Mouse (Mus musculus) hindbrain, embryonic 12.5 days (tissue): ENCODE results near the gene Acsm3. TPM values are rescaled to one million over a fixed set of nuclear protein-coding genes. Genes with fewer than 3 reads are reported as not detected.

ENCODE experiments used
- ATAC-seq: fragments of 200-750 bp; cut with Nextera tagmentation; 2 replicates; pipeline ENCODE4 v1.8.0; 2017; ENCODE audit warnings: moderate TSS enrichment; ENCODE audit not compliant: low FRiP score
- H3K27ac ChIP-seq: fragments of 300-500 bp; sonication (generic); 2 replicates; pipeline ENCODE4 v1.5.1; 2016; ENCODE audit warnings: mild to moderate bottlenecking
- H3K27me3 ChIP-seq: fragments of 300-500 bp; sonication (generic); 2 replicates; pipeline ENCODE4 v1.6.1; 2016; ENCODE audit warnings: mild to moderate bottlenecking
- H3K36me3 ChIP-seq: fragments of 300-500 bp; sonication (generic); 2 replicates; pipeline ENCODE4 v1.6.1; 2016; ENCODE audit warnings: mild to moderate bottlenecking
- H3K4me1 ChIP-seq: fragments of 300-500 bp; sonication (generic); 2 replicates; pipeline ENCODE4 v1.6.1; 2016
- H3K4me2 ChIP-seq: fragments of 300-500 bp; sonication (generic); replicated peaks from 2 replicates; pipeline ENCODE4 v1.6.1; 2016; ENCODE audit warnings: mild to moderate bottlenecking
- H3K4me3 ChIP-seq: fragments of 300-500 bp; sonication (generic); 2 replicates; pipeline ENCODE4 v1.5.1; 2016; ENCODE audit warnings: mild to moderate bottlenecking
- H3K9ac ChIP-seq: fragments of 300-500 bp; sonication (generic); 2 replicates; pipeline ENCODE4 v1.6.1; 2016; ENCODE audit warnings: mild to moderate bottlenecking, moderate library complexity
- H3K9me3 ChIP-seq: fragments of 300-500 bp; sonication (generic); replicated peaks from 2 replicates; pipeline ENCODE4 v1.6.1; 2016; ENCODE audit warnings: mild to moderate bottlenecking
- WGBS: fragments of 180-500 bp; shearing (Covaris S2); methylation state at CpG from one replicate; pipeline ENCODE4 v1.1.7; 2016; 5-methylcytosine and 5-hydroxymethylcytosine counted together
- polyA plus RNA-seq: library from polyadenylated mRNA; unstranded; fragments of >200 nt; fragmentation: Nextera tagmentation; extraction: Ambion mirVana; gene quantifications from 2 replicates; pipeline ENCODE4 v1.2.1, GENCODE M21; 2016

The Acsm3 gene
- polyA plus RNA-seq, 1 experiment from 2014 or later: 0.14 TPM

- Histone ChIP-seq H3K4me1 (no peaks in the 10 kb centered on the region), H3K4me3 (no peak overlapping the region), H3K4me2 (no peak overlapping the region), H3K27me3 (no peaks in the 10 kb centered on the region), H3K9me3 (no peaks in the 10 kb centered on the region), H3K36me3 (peaks cover 15% of the 10 kb centered on the region), H3K9ac (no peak overlapping the region), H3K27ac (no peak overlapping the region)
- WGBS: 94% methylated on average over 5 of the region's 5 CpGs
- no peak for ATAC-seq
These were observed 46.7 kb downstream of the Acsm3 start for GRCm38 (mm10) chr7:119807396-119807795.

GRCm38 (mm10) chr7:119808723-119809122 is 48.0 kb downstream of the Acsm3 start:
- H3K27ac ChIP-seq: no peak overlapping the region

GRCm38 (mm10) chr7:119835371-119835770 is 74.6 kb downstream of the Acsm3 start:
- Histone ChIP-seq H3K9me3 (no peaks in the 10 kb centered on the region), H3K27ac (no peak overlapping the region)

More at GRCm38 (mm10) chr7:119808723-119809122, 48.0 kb downstream of the Acsm3 start:
- no peak overlapping the region for H3K4me2 ChIP-seq
- H3K27me3 ChIP-seq: no peaks in the 10 kb centered on the region
- H3K4me1 ChIP-seq: no peaks in the 10 kb centered on the region
- no peak overlapping the region for H3K4me3 ChIP-seq
- WGBS: 89% methylated on average over 3 of the region's 3 CpGs
- no peak overlapping the region for H3K9ac ChIP-seq
- no peaks in the 10 kb centered on the region for H3K9me3 ChIP-seq
- peaks cover 15% of the 10 kb centered on the region for H3K36me3 ChIP-seq
- ATAC-seq: no peak

GRCm38 (mm10) chr7:119835996-119836777 is 75.5 kb downstream of the Acsm3 start:
- H3K9ac ChIP-seq: no peak overlapping the region
- 93% methylated on average over 4 of the region's 4 CpGs for WGBS
- no peaks in the 10 kb centered on the region for H3K36me3 ChIP-seq
- H3K27me3 ChIP-seq: no peaks in the 10 kb centered on the region
- H3K9me3 ChIP-seq: no peaks in the 10 kb centered on the region
- H3K27ac ChIP-seq: no peak overlapping the region
- no peaks in the 10 kb centered on the region for H3K4me1 ChIP-seq
- no peak overlapping the region for H3K4me2 ChIP-seq
- ATAC-seq: no peak
- H3K4me3 ChIP-seq: no peak overlapping the region

More at GRCm38 (mm10) chr7:119835371-119835770, 74.6 kb downstream of the Acsm3 start:
- no peak overlapping the region for H3K4me3 ChIP-seq
- no peak overlapping the region for H3K9ac ChIP-seq
- no peak for ATAC-seq
- H3K36me3 ChIP-seq: no peaks in the 10 kb centered on the region
- H3K4me1 ChIP-seq: no peaks in the 10 kb centered on the region
- WGBS: 91% methylated on average over 1 of the region's 1 CpGs
- no peak overlapping the region for H3K4me2 ChIP-seq
- H3K27me3 ChIP-seq: no peaks in the 10 kb centered on the region

Other genes starting within 250 kb of the Acsm3 start
- not detected in 2 replicates for gene Acsm5, start 241.5 kb upstream of the Acsm3 start, polyA plus RNA-seq
- 0.17 and 0.43 TPM in 2 replicates for gene Pdilt, start 237.4 kb upstream of the Acsm3 start, polyA plus RNA-seq
- gene Acsm2, start 206.6 kb upstream of the Acsm3 start, polyA plus RNA-seq: not detected in 2 replicates
- not detected in 2 replicates for gene Acsm1, start 153.9 kb upstream of the Acsm3 start, polyA plus RNA-seq
- not detected in 2 replicates for gene Acsm4, start 70.9 kb upstream of the Acsm3 start, polyA plus RNA-seq
- 87.7 and 91.2 TPM in 2 replicates for gene Thumpd1, start 40.1 kb upstream of the Acsm3 start, polyA plus RNA-seq
- 20.4 and 22.8 TPM in 2 replicates for gene Rexo5, start 33.1 kb downstream of the Acsm3 start, polyA plus RNA-seq
- 27.2 and 27.5 TPM in 2 replicates for gene Eri2, start 33.1 kb downstream of the Acsm3 start, polyA plus RNA-seq
- 14.0 and 15.2 TPM in 2 replicates for gene Lyrm1, start 134.9 kb downstream of the Acsm3 start, polyA plus RNA-seq
- 16.5 and 20.0 TPM in 2 replicates for gene Dcun1d3, start 135.4 kb downstream of the Acsm3 start, polyA plus RNA-seq